Mouse (Mus musculus) testis, adult 2 months (tissue): ENCODE results near the gene Nupl2. TPM values are rescaled to one million over a fixed set of nuclear protein-coding genes. Genes with fewer than 3 reads are reported as not detected.

ENCODE experiments used
- H3K27ac ChIP-seq: fragments of 200-500 bp; 2 replicates; pipeline ENCODE4 v1.5.1; 2012; ENCODE audit warnings: low read depth, low read length; ENCODE audit not compliant: control insufficient read depth, insufficient read depth
- H3K27me3 ChIP-seq: fragments of 200-500 bp; 2 replicates; pipeline ENCODE4 v1.6.1; 2012; ENCODE audit warnings: mild to moderate bottlenecking, low read length, moderate library complexity; ENCODE audit not compliant: control insufficient read depth, insufficient read depth
- H3K36me3 ChIP-seq: fragments of 200-500 bp; 2 replicates; pipeline ENCODE4 v1.6.1; 2012; ENCODE audit warnings: mild to moderate bottlenecking, low read length; ENCODE audit not compliant: control insufficient read depth, insufficient read depth
- H3K4me1 ChIP-seq: fragments of 200-500 bp; 2 replicates; pipeline ENCODE4 v1.6.1; 2012; ENCODE audit warnings: low read length; ENCODE audit not compliant: control insufficient read depth, insufficient read depth
- H3K4me3 ChIP-seq: fragments of 200-500 bp; 2 replicates; pipeline ENCODE4 v1.5.1; 2012; ENCODE audit warnings: low read depth, mild to moderate bottlenecking, low read length, moderate library complexity, mixed read lengths; ENCODE audit not compliant: control insufficient read depth
- CTCF ChIP-seq: fragments of 200-500 bp; IDR thresholded peaks from 2 replicates; pipeline ENCODE4 v1.5.1; 2012; ENCODE audit warnings: low read depth, mild to moderate bottlenecking, inconsistent platforms, low read length, moderate library complexity; ENCODE audit not compliant: control insufficient read depth, insufficient read depth, insufficient replicate concordance
- POLR2A ChIP-seq: fragments of 200-500 bp; IDR thresholded peaks from 2 replicates; pipeline ENCODE4 v1.6.1; 2012; ENCODE audit warnings: low read depth, mild to moderate bottlenecking, inconsistent platforms, low read length, moderate library complexity; ENCODE audit not compliant: control insufficient read depth
- polyA plus RNA-seq: library from polyadenylated mRNA; depleted of rRNA; stranded (reverse); fragments of >200 nt; gene quantifications from 2 replicates; pipeline ENCODE4 v1.2.3, GENCODE M21; 2012; rRNA removed

Nupl2 gene
- polyA plus RNA-seq, 1 experiment: 52.1 TPM

DNA sequence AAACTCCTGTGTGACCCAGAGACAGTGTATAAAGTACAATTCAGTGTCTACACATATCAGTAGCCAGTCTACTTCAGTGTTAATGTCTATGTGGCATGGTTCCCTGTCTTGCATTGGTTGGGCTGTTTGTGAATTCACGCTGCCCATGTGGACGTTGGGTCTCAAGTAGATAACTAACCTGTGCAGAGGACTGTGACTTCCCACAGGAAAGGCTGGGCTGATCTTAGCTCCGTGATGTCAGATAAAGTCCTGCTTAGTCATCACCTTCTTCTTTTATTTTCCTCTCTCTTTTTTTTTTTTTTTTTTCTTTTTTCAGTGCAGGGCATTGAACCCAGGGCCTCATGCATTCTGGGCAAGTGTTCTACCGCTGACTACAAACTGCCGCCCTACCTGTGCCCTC, 43.7 kb downstream of the Nupl2 start:
- H3K27me3 ChIP-seq: no peaks in the 10 kb centered on the region
- H3K27ac ChIP-seq: no peak overlapping the region
- H3K4me3 ChIP-seq: no peak overlapping the region
- TF ChIP-seq POLR2A: no peak
- TF ChIP-seq CTCF: no peak
- no peaks in the 10 kb centered on the region for H3K4me1 ChIP-seq
- no peaks in the 10 kb centered on the region for H3K36me3 ChIP-seq

DNA sequence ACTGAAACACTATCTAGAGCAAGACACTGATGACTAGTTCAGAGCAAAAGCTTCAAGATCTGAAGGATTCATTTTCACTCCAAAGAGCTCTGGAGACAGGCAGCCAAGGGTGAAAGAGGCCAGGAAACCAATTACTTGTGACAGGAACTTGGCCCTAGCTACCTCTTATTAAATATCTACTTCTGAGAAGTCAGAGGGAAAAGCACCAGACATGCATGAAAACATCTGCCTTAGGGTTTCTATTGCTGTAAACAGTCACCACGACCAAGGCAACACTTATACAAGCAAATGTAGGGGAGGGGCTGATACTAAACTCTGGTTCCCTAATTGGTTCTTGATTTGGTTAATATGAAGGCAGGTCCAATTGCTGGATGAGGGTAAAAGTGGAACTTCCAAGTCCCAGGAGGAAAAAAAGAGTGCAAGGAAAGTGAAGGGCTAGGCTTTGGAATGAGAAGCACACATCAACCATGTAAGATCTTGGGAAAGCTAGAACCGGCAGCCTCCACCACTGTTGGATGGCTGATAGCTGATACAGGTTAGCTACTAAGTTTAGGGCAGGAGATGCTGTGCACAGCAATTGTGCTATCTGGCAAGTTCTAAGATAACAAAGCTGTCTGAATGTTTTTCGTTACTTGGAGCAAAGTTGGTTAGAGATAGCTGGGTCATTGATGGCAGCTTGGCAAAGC, 49.2 kb downstream of the Nupl2 start:
- no peaks in the 10 kb centered on the region for H3K36me3 ChIP-seq
- TF ChIP-seq CTCF (no peak), POLR2A (no peak)
- H3K4me3 ChIP-seq: no peak overlapping the region
- no peaks in the 10 kb centered on the region for H3K4me1 ChIP-seq
- H3K27ac ChIP-seq: no peak overlapping the region
- no peaks in the 10 kb centered on the region for H3K27me3 ChIP-seq

GRCm38 (mm10) chr5:24214547-24214878, 49.8 kb downstream of the Nupl2 start:
- Histone ChIP-seq H3K4me1 (no peaks in the 10 kb centered on the region), H3K27ac (no peak overlapping the region), H3K27me3 (no peaks in the 10 kb centered on the region), H3K4me3 (no peak overlapping the region), H3K36me3 (no peaks in the 10 kb centered on the region)
- TF ChIP-seq CTCF: no peak
- no peak for TF ChIP-seq POLR2A

DNA sequence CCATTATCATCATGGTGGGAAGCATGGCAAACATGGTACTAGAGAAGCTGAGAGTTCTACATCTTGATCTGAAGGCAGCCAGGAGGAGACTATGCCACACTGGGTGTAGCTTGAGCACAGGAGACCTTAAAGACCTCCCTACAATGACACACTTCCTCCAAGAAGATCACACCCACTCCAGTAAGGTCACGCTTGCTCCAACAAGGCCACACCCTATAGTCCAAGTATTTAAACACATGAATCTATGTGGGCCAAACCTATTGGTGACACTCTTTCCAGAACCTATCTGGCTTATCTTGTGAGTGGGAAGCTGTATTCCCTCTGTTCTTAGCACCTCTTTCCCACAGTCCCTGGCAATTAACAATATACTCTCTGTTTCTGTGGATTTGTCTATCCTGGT, 50.1 kb downstream of the Nupl2 start:
- H3K4me1 ChIP-seq: no peaks in the 10 kb centered on the region
- TF ChIP-seq POLR2A: no peak
- no peak for TF ChIP-seq CTCF
- no peak overlapping the region for H3K4me3 ChIP-seq

More for the DNA sequence above, 50.1 kb downstream of the Nupl2 start:
- Histone ChIP-seq H3K27ac (no peak overlapping the region), H3K36me3 (no peaks in the 10 kb centered on the region), H3K27me3 (no peaks in the 10 kb centered on the region)

Other genes starting within 250 kb of the Nupl2 start
- gene Fam126a, start 134.3 kb upstream of the Nupl2 start, polyA plus RNA-seq: 43.5 and 51.3 TPM in 2 replicates
- gene Klhl7, start 64.4 kb upstream of the Nupl2 start, polyA plus RNA-seq: 12.2 and 15.8 TPM in 2 replicates
- 23.6 and 26.2 TPM in 2 replicates for gene Kcnh2, start 186.6 kb downstream of the Nupl2 start, polyA plus RNA-seq
- 1.9 and 2.2 TPM in 2 replicates for gene Nos3, start 199.8 kb downstream of the Nupl2 start, polyA plus RNA-seq
- gene Atg9b, start 227.2 kb downstream of the Nupl2 start, polyA plus RNA-seq: 1.1 and 1.3 TPM in 2 replicates
- 28.1 and 30.2 TPM in 2 replicates for gene Abcb8, start 228.7 kb downstream of the Nupl2 start, polyA plus RNA-seq
- gene Asic3, start 248.4 kb downstream of the Nupl2 start, polyA plus RNA-seq: 1.1 and 1.7 TPM in 2 replicates